Comparison of ENCODE assay signal across 14 mouse cellular contexts in the genomic region with DNA sequence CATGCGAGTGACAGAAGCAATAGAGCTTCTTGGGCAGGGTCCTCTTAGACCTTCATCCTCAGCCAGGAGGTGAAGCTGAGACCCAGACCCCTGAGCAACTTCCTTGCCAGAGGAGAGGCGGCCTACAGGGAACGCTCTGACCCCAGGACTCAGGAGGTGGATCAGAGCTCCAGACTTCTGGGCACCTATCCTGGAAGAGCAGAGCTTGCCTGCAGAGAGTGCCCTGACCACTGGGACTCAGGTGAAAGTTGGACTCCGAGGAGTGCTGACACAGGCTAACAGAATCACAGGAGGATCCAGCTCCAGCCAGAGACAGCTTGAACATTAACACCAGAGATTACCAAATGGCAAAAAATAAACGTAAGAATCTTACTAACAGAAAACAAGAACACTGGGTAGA. TPM values are rescaled to one million over a fixed set of nuclear protein-coding genes. Genes with fewer than 3 reads are reported as not detected.
"Had no signal": no experiment of that assay in that cellular context is flagged by ENCODE, and none has a peak within 500 bp of the region (broad histone marks: within the 10 kb centered on the region; RNA-seq: fewer than 3 reads in every experiment).

No protein-coding gene starts in this region.

- H3K4me2 ChIP-seq: limb, embryonic 13.5 days; liver, embryonic 11.5 days; lung, embryonic 14.5 days; midbrain, embryonic 11.5 days; neural tube, embryonic 13.5 days had no signal

- H3K27ac ChIP-seq: hindbrain, postnatal 0 days; limb, embryonic 13.5 days; neural tube, embryonic 13.5 days had no signal

- H3K27me3 ChIP-seq: limb, embryonic 13.5 days; neural tube, embryonic 13.5 days had no signal

- H3K9me3 ChIP-seq: limb, embryonic 13.5 days; neural tube, embryonic 13.5 days had no signal

- ATAC-seq: hindbrain, postnatal 0 days; midbrain, embryonic 16.5 days had no signal

- H3K9ac ChIP-seq: limb, embryonic 13.5 days; lung, embryonic 14.5 days; neural tube, embryonic 13.5 days had no signal

- H3K4me3 ChIP-seq: limb, embryonic 13.5 days; neural tube, embryonic 13.5 days had no signal

- H3K36me3 ChIP-seq: limb, embryonic 13.5 days; neural tube, embryonic 13.5 days had no signal

- H3K4me1 ChIP-seq: limb, embryonic 13.5 days; neural tube, embryonic 13.5 days had no signal

- DNase-seq: left cerebral cortex, postnatal 4 days; lung, embryonic 14.5 days; lung, postnatal 10 days; lung, postnatal 4 days; retina, postnatal 1 day; right cerebral cortex, postnatal 4 days; thymus, postnatal 36 days had no signal

RNA-seq across cellular contexts. Expression of gene Ugt2a3, which starts 3.5 kb away (rescaled TPM):
- polyA plus RNA-seq: hindbrain, postnatal 0 days; limb, embryonic 13.5 days; liver, embryonic 11.5 days; lung, embryonic 14.5 days; midbrain, embryonic 11.5 days; midbrain, embryonic 16.5 days; neural tube, embryonic 13.5 days; thymus, postnatal 0 days had no signal
